Mouse (Mus musculus): ENCODE data around the gene Eif3m. TPM values are rescaled to one million over a fixed set of nuclear protein-coding genes. Genes with fewer than 3 reads are reported as not detected.
"Not testable (repeated sequence)": the region's sequence is repeated elsewhere in the genome, so short reads cannot be mapped to it uniquely, and the experiment has no call there.

Gene Eif3m
- total RNA-seq (2021): 100 to 1,000 TPM; 153 to 164 TPM
- long read RNA-seq, experiment 1, transcript Eif3m-201 (11 exons, 1,283 nt): major isoform, 214 of 300 reads
- long read RNA-seq, experiment 1, partial matches to known transcripts: 11 of 300 reads
- long read RNA-seq, experiment 1, other reads (novel, unspliced or antisense): 74 of 300 reads
- long read RNA-seq, experiment 2, transcript Eif3m-201 (11 exons, 1,283 nt): major isoform, 111 of 129 reads
- long read RNA-seq, experiment 2, partial matches to known transcripts: 13 of 129 reads
- long read RNA-seq, experiment 2, other reads (novel, unspliced or antisense): 4 of 129 reads

DNA sequence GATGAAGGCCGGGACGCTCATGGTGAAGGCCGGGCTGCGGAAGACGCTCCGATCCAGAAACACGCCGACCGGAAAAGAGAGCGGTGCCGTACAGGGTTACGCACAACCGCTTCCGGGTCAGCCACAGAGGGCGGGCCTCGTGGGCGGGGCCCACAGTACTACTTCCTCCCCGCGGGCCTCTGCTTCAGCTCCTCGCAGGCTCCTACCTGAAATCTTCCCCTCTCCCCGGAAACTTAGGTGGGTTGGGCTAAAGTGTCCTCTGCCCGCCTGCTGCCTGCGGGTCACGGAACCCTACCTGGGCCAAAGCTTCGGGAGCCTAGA lies at the start of gene Eif3m:
Gene Eif3m (minus strand): TSS at position 114 of the 321 bp plus-strand sequence.
- peak; percentile 97 for DNase-seq

DNA sequence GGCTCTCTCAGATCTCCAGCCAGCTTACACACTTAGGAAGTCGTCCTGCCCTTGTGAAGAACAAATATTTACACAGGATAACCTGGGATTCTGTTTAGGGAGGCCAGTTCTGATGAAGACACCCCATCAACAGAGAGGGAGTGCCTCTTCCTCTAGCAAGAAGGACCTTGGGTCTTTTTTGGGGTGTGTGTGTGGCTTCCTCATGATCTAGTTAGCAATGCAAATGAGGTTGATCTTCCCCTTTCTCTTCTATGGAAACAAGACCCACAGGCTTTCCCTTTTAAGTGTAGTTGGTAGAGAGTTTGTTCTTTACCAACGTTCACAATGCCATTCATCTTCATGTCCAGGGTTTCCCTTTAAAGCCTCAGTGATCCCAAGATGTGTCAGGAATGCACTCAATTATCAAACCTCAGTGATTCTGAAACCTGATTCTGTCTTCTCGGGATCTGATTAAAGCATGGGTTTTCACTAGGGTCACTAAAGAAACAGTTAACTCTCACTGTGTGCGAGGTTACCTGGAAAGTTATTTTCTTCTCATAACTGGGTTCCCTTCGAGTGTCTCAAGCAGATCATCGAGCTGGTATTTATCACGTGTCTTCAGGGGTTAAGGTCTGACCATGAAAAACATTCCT lies 46.0 kb upstream of the Eif3m start:
- no peak for DNase-seq

DNA sequence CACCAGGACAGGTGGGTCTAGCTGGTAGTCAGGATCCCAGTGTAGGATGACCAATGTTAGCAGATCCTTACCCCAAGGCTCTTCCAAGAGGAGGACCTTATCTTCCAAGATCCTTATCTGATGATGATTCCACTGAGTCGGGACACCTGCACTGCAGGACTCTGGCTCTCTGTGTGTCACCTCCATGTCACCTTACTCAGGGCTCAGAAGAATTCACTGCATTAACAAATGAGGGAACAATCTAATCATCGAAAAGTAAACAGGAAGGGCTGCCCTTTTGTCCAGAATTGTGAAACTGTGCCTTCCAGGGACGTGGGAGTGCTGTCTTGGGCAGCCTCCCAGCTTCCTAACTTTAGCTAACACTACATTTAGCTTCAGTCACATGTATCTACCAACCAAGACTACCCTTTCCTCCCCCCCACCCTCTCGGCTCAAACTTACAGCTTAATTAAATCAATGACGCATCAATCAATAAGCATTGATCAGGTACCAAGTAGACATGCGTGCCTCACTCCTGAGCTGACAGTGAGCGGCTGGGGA lies 41.8 kb upstream of the Eif3m start:
- DNase-seq: no peak

DNA sequence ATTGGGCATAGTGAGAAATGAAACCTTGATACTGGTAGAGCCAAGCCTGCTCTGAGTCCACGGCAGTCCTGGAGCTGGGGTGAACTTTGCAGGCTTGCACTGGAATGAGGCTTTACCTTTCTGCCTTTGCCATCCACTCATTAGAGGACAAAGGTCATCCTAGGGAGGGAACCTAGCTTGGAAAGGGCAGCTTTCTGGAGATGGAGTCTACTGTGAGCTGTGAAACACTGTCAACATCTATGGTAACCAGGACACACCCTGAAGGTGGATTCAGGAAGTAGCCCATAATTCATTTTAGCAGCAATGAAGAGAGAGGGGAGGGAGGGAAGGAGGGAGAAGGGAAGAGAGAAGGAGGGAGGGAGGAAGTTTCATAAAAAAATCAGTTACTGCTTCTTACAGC lies 38.6 kb upstream of the Eif3m start:
- DNase-seq: no peak

DNA sequence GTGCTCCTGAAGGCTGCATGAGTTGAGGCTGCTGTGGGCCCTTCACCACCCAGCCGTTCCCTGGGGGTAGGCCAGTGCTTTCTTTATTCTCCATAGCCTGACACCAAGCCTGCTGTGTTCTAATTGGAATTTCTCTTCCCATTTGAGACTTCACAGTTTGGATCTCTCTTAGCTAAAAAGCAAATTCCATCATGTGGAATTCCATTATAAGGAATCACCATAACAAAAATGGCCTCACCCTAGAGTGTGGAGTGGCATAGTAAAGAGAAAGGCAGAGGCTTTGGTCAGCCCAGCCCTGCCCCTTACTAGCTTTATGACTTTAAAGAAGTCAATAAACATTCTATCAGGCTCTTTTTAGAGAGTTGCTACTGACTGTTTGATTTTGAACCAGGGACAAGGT lies 31.4 kb upstream of the Eif3m start:
- no peak for DNase-seq

DNA sequence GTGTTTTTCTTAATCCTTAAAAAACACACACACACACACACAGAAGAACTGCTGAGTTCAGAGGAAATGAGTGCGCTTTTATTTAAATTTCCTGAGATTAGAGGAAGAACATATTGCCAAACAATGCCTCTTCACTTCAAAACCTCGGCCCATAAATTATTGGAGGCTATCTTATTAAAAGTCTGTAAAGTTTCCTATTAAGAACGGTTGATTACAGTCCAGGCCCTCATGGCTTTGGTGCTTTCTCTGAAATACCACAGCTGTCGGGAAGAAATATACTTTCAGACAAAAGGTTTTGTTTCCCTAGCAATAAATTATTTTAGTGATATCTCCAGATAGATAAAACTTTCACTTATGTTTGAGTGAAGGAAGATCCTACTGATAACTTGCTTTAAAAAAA lies 26.3 kb upstream of the Eif3m start:
- no peak for DNase-seq

DNA sequence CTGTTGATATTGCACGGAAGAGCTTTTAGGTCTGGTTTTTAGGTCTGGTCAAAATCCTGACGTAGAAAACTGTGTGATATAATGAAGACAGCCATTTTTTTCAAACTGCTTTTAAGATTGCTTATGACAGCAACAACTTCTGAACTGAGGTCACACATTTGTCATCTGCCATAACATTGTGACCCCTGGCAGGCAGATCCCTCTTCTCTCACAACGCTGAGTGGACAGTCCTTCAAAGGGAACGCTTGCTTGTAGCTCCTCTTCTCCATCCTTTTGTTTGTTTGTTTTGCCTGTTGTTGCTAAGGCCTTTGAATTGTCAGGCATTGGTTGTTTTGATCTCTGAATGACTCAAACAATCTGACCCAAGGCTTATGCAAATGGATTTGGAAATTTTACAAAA lies 24.0 kb upstream of the Eif3m start:
- no peak for DNase-seq

DNA sequence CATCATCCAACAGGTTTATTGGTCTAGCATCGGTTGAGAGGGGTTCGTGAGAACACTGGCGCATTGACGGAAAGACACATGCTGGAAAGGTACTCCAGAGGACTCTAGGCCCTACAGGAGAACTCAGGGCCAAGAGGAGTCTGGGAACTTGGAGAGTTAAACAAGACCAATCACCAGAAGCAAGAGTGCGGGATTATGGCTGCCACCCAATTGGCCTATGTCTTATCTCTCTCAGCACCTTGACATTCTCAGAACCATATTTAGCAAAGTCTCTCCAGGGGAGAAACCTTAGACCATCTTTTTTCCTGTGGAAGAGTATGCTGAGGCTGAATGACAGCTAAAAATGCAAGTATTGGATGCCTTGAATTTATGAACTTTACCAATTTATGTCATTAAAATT lies 22.0 kb upstream of the Eif3m start:
- DNase-seq: no peak

DNA sequence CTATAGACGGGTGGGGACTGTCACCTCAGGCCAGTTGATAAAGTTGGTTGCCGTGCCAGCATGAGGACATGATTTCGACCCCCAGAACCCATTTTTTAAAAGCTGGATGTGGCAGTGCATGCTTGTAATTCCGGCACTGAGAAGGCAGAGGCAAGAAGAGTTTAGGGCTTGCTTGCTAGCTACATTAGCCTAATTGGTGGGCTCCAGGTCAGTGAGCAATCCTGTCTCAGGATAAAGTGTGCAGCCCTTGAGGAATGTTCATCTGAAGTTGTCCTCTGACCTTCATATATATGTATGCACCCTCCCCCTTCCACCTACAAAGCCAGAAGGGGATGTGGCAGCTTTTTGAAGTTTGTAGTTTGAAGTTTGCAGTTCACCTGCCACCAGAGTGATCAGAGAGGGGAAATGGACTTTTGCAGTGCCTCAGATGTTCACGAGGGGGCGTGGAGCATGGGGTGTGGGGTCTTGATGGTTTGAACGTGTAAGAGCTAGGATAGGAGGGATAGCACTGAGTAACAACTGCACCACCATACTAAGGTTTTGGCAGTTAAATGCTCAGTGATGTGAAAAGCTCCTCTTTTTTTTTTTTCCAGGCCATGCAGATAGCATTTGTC lies 21.2 kb upstream of the Eif3m start:
- DNase-seq: no peak

DNA sequence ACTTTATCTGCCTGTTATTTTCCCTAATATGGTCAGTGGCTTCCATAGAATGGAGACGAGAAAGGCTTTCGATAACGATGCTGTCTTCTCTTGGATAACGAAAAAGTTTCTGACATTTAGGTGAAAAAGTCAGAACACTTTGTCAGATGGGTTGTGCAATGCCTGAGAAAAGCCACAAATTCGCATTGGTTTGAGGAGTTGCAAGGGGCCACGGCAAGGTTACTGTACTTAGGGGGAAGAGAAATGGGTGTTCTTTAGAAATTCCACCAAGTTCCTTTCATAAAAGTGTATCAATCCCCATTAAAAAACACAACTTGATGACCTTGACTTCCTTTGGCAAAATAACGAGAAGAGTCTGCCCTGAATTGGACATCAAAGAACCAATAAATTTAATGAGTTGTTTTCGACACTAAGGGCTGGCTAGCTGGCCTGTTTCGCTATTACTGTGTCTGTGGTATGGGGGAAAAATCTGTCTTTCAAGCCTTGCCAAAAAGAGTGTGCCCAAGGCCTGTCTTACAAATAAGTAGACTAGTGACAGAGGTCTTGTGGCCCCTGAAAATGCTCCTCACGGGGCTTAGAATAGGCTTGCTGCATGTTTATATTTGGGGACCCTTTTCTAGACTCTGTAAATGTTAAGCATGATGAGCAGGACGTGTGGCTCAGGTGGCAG lies 19.7 kb upstream of the Eif3m start:
- DNase-seq: peak; percentile 32

DNA sequence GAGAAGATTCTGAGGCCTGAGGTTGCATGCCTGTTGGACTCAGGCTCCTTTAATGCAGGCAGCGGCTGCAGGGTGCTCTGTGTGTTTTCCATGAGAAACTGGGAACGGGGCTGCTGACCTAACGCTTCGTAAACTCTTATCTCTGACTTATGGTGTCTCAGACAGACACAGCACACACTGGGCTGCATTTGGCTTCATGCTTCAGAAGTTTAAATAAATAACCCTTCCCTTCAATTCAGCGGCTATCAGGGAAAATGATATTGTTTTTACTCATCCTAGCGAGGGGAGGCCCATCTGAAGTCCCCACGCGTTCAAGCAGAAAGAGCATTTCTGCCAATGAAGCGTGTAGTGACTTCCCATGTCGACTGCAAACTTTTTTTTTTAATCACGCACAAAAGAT lies 19.1 kb upstream of the Eif3m start:
- DNase-seq: no peak

DNA sequence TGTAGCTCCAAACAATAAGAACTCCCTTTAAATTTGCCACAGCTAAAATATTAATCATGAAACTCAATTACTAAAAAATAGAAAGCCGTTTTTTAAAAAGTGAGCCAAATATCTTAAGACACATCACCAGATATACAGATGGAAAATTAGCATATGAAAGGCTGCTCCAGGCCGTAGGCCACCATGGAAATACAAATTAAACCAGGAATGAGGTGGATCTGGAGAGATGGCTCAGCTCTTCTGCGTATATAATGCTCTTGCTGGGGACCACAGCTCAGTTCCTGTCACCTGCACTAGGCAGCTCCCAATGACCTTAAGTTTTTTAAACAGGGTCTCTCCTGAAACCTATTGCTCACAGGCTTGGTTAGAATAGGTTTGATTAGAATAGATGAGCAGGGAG lies 17.2 kb upstream of the Eif3m start:
- DNase-seq: no peak

DNA sequence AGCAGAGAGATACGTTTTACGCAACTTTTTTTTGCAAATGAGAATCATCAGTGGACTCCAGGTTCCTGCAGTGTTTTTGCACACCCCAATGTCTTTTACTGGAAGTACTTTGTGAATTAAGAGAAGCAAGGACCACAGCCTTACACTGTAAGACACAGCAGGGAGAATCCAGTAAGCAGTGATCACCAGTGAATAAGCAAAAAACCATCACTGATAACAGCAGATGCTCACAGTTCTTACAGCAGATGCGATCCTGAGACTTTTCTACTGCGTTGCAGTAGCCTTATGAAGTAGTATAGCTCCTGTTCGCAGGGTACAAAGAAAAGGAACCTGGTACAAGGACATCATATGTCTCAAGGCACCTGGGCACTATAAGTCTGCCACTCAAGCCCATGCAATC lies 13.6 kb upstream of the Eif3m start:
- no peak for DNase-seq

DNA sequence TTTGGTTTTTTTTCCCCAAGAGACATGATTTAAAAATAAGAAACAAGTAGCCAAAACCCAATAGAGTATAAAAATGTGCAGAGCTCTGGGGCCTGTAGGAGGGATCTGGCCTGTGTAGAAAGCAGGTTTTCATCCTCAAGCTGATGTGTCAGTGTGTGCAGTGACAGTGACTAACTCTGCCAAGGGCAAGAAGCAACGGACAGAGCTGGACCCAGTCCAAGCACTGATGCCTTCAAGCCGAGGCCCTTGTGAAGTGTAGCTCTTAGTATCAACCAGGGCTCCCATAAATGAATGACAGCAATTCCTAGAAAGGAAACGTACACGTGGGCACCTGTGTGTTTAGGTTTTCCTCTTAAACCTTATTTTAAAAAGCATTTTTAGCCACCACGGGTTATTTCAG lies 11.9 kb upstream of the Eif3m start:
- peak; percentile 81 for DNase-seq

DNA sequence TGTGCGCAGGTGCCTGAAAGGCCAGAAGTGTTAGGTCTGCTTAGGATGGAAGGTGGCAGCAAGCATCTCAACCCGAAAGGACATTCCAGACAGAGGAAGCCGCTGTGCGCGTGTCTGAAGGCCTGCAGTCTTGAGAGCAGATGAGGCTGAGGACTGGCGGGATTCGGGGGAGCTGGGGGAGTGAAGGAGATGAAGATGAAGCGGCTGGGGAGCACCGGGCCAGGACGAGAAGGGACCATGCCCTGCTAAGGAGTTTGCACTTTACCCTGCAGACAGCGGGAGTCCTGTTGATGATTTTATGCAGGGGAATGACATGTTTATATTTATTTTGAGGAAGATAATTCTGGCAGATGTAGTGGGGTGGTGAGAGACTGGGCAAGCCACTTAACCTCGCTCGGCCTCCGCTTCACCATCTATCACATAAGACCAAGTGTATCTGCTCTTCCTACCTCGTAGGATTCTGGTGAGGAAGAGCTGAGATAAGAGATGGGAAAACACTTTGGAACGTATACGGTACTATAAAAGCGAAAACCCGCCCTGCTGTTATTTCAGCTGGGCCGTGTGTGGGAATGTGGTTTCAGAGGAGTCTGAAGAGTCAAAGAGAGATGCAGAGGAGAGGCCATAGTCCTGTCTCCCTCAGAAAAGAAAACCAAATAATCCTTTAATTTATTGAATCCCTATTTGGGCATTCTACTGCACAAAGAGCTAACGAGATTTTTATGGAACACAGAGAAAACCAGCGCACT lies 10.2 kb upstream of the Eif3m start:
- DNase-seq: no peak

DNA sequence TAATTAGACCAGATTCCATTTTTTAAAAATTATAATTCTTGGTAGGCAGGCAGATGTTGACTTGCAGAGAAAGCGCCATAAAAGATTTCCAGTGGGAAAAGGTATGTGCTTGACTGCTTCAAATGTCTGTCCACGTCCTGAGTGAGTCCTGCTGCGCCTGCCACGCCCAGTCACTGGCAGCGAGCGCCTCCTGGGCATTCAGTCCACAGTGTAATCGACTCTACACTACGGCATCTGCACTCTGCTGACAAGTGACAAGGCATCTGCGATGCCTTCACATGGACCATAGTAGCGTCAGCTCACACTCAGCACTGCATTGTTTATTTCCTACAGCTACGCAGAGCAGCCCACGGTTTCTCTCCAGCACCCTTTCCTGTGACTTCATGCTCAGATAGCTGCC lies 8.7 kb upstream of the Eif3m start:
- not testable (repeated sequence) for DNase-seq

DNA sequence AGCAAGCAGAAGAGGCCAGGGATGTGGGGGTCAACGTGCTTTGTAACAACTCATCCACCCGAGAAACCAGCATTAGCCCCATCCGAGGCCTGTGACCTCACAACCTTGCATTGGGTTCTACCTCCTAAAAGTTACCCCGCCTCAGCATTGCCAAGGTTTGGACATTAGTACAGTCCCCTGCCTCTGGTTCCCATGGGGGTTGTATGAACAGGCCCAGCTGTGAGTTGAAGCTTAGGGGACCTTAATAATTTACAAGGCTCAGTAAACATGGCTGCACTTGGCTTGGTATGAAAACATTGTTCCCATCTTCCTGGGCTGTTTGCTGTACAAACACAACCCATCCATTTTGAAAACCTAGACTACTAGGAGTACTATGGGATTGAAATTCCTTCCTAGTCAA lies 6.9 kb upstream of the Eif3m start:
- DNase-seq: no peak

DNA sequence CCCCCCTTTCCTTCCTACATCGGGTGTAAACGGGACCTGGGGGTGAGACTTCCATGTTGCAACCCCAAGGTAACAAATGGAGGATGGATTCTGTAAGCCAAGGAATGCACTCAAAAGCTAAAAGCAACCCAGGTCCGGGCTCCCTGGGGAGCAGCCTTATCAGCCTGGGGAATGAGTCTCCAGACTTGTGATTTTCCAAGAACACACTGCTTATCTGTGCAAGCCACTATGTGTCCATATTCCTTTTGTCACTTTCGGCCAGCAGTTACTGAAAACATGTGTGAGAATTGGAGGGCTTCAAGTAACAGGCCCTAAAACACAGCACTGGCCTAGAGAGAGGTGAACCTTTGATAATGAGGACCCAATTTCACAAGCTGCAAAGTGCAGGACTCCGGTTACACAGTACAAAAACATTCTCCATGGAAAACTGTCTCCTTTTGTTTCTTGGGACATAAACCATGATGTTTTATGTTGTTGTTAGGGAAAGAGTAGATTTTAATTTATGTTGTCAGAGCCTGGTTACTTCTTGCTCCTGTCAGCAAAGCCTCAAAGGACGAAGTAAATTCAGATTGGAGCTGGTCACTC lies 6.2 kb upstream of the Eif3m start:
- DNase-seq: no peak

DNA sequence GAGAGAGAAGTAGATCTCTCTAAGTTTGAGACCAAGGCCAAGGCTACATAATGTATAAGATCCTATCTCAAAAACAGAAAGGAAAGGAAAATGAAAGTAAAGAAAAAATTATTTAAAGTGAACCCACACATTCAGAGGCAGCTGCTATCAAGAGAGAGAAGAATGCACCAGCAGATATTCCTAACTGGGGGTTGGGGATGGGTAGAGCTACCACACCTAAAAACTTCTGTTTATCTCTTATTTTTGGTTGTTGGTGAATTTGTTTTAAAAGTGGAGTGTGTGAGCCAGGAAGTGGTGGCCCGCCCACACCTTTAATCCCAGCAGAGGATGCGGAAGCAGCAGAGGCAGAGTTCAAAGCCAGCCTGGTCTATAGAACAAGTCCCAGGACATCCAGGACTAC lies 5.0 kb upstream of the Eif3m start:
- no peak for DNase-seq

DNA sequence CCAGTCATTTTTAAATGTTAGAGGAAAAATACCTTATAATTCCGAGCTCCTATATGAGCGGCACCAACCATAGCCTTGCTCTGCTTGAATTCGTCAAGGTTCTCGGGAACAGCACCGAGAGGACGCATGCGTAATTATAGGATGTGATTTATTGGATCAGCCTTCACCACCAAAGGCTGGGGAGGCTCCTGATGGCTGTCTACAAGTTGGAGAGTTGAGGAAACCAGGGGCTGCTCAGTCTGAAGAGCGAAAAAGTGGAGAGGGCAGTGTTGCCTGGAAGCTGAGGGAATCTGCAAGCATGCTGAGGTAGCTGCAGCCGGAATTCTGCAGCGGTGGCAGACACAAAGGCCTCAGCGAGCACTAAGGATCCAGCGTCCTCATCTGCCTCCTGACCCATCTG lies 4.4 kb upstream of the Eif3m start:
- peak; percentile 48 for DNase-seq

DNA sequence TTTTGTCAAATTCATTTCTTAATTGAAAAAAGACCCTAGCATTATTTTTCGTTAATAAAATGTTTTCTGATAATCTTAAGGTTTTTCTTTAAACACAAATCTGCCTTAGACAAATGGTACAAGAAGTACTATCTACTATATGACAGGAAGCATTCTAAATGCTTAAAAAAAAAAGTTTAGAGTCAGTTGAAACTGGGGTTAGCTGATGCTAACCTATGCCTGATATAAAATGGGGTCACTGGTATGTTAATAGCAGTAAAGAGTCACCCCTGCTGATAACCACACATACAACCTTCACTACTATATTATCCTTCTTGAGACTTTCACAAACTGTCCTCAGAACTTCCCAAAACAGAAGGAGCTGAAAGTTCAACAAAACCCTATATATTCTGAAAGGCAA lies 2.6 kb upstream of the Eif3m start:
- DNase-seq: no peak

DNA sequence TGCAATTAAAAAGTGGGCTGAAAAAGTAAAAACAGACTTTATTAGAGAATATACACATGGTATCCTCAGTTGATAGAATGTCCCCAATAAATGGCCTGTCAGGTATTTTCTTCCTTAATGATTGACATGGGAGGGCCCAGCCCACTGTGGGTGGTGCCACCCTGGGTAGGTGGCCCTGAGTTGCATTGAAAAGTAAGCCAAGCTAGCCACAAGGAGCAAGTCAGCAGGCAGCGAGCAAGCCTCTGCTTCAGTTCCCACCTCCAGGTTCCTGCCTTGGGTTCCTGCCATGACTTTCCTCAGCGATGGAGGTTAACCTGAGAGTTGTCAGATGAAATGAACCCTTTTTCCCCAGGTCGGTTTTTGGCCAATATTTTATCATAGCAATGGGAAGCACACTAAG lies 922 bp upstream of the Eif3m start:
- DNase-seq: no peak

Measured in adrenal gland, postnatal 10 days (tissue).